7 mouse cellular contexts compared by ENCODE assay signal in genomic region chr8:82743905-82744904, GRCm38 (mm10). TPM values are rescaled to one million over a fixed set of nuclear protein-coding genes. Genes with fewer than 3 reads are reported as not detected.
DNase-seq lines count a peak whose midpoint lies in the region; ATAC-seq and TF ChIP-seq lines count a peak whose summit lies in the region.

No protein-coding gene starts in this region.

- H3K9me3 ChIP-seq in forebrain, postnatal 0 days (ENCODE audit: low read length) = no peaks in the 10 kb centered on the region
- H3K9me3 ChIP-seq in hindbrain, embryonic 16.5 days (ENCODE audit: control insufficient read depth, low read length) = peaks cover 3% of the 10 kb centered on the region

- in situ Hi-C loops in Patski (cut with MboI; ENCODE audit: low pct_unique_long_range_greater_than_20kb) = no loop called here

- peak; percentile 76 for ATAC-seq in Patski
- ATAC-seq in forebrain, postnatal 0 days = peak; percentile 90
- ATAC-seq in hindbrain, embryonic 16.5 days = peak; percentile 91
- peak; percentile 94 for ATAC-seq in megakaryocyte-erythroid progenitor cell, adult 5-6 weeks (replicated peaks; ENCODE audit: low FRiP score, low TSS enrichment, poor library complexity, severe bottlenecking)

- peak; percentile 89 for TF ChIP-seq CTCF in Patski (IDR thresholded peaks at IDR 0.05)
- peak; percentile 94 for TF ChIP-seq CTCF in forebrain, postnatal 0 days (IDR thresholded peaks at IDR 0.05; ENCODE audit: low read depth)

- no peak for DNase-seq in Patski (ENCODE audit: low read depth, low spot score)
- DNase-seq in cerebellum, adult 11 months = peak; percentile 58
- DNase-seq in forebrain, postnatal 0 days = peak; percentile 86
- DNase-seq in layer of hippocampus, postnatal 36 days = peak; percentile 50 to 65
- peak; percentile 75 for DNase-seq in right cerebral cortex, postnatal 14 days

- peaks cover 6% of the 10 kb centered on the region for H3K27me3 ChIP-seq in Patski
- H3K27me3 ChIP-seq in forebrain, postnatal 0 days (ENCODE audit: insufficient read depth, low read length) = no peaks in the 10 kb centered on the region
- no peaks in the 10 kb centered on the region for H3K27me3 ChIP-seq in hindbrain, embryonic 16.5 days (replicated peaks; ENCODE audit: control insufficient read depth, insufficient read depth, low read length)

- no peak overlapping the region for H3K4me3 ChIP-seq in forebrain, postnatal 0 days (ENCODE audit: low read depth, low read length)
- no peak overlapping the region for H3K4me3 ChIP-seq in hindbrain, embryonic 16.5 days (ENCODE audit: low read length)

- H3K9ac ChIP-seq in forebrain, postnatal 0 days = no peak overlapping the region
- no peak overlapping the region for H3K9ac ChIP-seq in hindbrain, embryonic 16.5 days (ENCODE audit: low read depth, low read length)

- H3K36me3 ChIP-seq in forebrain, postnatal 0 days (ENCODE audit: insufficient read depth) = no peaks in the 10 kb centered on the region
- H3K36me3 ChIP-seq in hindbrain, embryonic 16.5 days (ENCODE audit: control insufficient read depth, insufficient read depth, low read length) = no peaks in the 10 kb centered on the region

- no peak overlapping the region for H3K4me2 ChIP-seq in forebrain, postnatal 0 days (ENCODE audit: low read depth)
- no peak overlapping the region for H3K4me2 ChIP-seq in hindbrain, embryonic 16.5 days (ENCODE audit: low read length)

- no peak overlapping the region for H3K27ac ChIP-seq in forebrain, postnatal 0 days (ENCODE audit: low read depth, low read length)
- no peak overlapping the region for H3K27ac ChIP-seq in hindbrain, embryonic 16.5 days (ENCODE audit: low read depth, low read length)

- CTCF ChIA-PET in Patski (lab: Charles Lee) = interaction anchor here (0.9 to 1.4 kb wide), 8 partner anchors 11 to 1399 kb away, joined by 3 to 5 read pairs (median 4); partner anchors contain the start of gene Zfp330

- WGBS in forebrain, postnatal 0 days = 49% methylated on average over 10 of the region's 10 CpGs
- WGBS in hindbrain, embryonic 16.5 days = 49% methylated on average over 10 of the region's 10 CpGs

- POLR2A ChIA-PET in Patski (lab: Charles Lee) = no interaction called here

- H3K4me1 ChIP-seq in forebrain, postnatal 0 days (ENCODE audit: insufficient read depth) = no peaks in the 10 kb centered on the region
- no peaks in the 10 kb centered on the region for H3K4me1 ChIP-seq in hindbrain, embryonic 16.5 days (ENCODE audit: control insufficient read depth, insufficient read depth, low read depth, low read length)

RNA-seq across cellular contexts. Expression of gene Zfp330, which starts 29.8 kb away (rescaled TPM):
- 58.6 TPM for polyA plus RNA-seq in Patski (2021)
- total RNA-seq in forebrain, postnatal 0 days (2014; rRNA removed) = 61.9 and 81.2 TPM in 2 replicates
- polyA plus RNA-seq in forebrain, postnatal 0 days (2015; fragmentation: Nextera tagmentation; extraction: Ambion mirVana) = 72.3 and 73.8 TPM in 2 replicates
- 77.4 and 81.2 TPM in 2 replicates for polyA plus RNA-seq in hindbrain, embryonic 16.5 days (2015; fragmentation: Nextera tagmentation; extraction: Ambion mirVana)
- 10 to 100 TPM; 34.4 to 36.5 TPM for total RNA-seq in layer of hippocampus, postnatal 36 days (2021)
- total RNA-seq in megakaryocyte-erythroid progenitor cell, adult 5-6 weeks (2014; fragmentation: Nextera tagmentation) = 43.3 and 55.1 TPM in 2 replicates
- total RNA-seq in megakaryocyte-erythroid progenitor cell, adult 5-6 weeks (2017) = 99.0 and 148 TPM in 2 replicates
